Mouse (Mus musculus) heart, adult 9 months (tissue): ENCODE data around the gene Sh3d19.

Source experiments
- DNase-seq, 2 experiments: peaks; one replicate each; pipeline ENCODE4 v3.0.0; 2022; ENCODE audit warnings: low spot score in 2 of 2

Sh3d19 gene

DNA sequence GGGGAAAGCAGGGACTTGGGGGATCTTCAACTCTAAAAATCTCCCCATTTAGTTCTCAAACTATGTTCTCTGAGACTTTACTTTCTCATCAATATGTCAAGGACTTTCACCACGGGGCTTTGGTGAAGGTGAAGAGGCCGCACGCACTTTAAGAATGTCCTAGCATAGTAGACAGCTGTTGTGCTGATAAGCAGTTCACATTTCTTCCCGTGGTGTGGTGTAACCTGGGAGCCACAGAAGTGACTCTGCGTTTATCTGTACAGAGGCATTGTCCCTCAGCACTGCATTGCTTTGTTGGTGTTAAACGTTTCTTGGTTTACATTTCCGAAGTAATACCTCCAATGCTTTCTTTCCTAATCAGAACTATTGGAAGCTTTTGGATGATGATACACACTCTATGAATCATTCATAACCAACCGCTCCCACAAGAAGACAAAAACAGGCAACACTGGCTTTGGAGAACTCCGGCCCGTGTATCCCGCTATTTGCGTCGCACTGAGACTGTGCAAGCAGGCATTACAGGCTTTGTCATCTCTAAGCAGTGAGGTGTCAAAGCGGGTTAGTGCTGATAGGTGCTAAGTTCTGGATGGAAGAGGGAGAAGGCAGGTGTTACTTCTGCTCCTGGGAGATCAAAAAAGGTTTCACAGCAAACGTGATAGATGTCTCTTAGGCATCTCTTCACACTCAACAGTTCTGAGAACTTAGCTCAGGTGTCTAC lies 57.9 kb downstream of the Sh3d19 start:
- DNase-seq: no peak

DNA sequence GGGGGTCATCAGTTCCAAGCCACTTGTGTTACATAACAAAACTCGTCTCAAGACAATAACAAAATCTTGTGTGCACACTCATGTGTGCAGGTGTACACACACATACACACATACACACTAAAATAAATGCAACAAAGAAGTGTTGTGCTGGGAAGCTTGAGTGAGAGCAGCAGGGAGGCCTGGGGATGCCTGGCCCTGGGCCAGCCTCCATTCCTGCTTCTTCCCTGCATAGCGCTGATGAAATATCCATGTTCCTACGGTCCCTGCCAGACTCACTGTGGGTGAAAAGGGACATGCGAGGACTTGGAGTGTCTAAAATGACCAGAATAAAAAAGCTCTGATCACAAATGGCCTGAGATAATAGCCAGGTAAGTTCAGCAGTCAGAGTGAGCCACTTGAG lies 59.7 kb downstream of the Sh3d19 start:
- DNase-seq: no peak

DNA sequence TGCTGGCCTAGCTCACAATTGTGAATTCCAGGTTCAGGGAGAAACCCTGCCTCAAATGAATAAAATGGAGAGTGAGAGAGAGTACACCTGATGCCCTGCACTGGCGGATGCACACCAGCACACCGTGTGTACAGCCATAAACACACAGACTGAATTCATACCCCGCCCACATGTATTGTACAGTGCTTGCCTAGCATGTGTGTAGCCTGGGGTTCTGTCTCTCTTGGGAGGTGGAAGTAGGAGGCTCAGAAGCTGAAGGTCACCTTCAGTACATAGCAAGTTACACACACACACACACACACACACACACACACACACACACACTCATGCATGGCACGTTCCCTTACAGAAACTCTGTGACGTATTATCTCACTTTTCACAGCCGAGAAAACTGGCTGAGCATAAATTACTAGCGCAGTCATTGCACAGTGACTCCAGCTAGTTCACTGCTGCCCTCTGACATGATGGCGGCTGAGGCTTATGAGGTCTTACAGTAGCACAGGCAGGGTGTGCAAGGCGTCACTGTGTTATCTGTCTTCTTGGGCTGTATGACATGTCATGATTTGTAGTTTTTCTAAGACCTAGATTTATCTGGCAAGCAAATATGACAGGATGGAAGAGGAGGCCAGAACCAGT lies 62.7 kb downstream of the Sh3d19 start:
- DNase-seq: no peak

DNA sequence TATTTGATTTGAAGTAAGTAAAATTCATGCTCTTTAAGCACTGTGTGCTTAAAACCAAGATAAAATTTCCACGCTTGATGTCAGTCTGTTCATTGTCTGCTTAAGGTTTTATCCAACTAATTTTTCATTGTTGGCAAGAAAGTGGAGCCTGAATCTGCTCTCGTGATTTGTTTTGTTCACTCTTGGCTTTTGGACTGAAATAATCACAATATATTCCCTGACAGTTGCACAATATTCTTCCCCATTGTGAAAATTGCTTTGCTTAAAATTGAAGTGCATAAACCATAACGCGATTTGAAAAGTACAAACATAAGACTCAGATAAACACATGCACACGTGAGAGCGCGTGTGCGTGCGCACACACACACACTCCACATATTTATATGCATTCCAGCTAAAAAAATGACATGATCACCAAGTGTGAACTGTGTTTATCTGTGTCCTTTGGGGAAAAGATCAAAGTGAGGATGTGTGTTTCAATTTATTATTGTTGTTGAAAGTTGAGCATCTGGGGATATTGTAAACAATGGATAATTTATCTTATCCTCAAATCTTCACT lies 67.1 kb downstream of the Sh3d19 start:
- DNase-seq: peak in 1 of 2 experiments; percentile 14

GRCm38 (mm10) chr3:86038648-86039047 lies 67.7 kb downstream of the Sh3d19 start:
- peak; percentile 78 to 80 for DNase-seq

- DNase-seq: peak; percentile 61 to 70
Measured at GRCm38 (mm10) chr3:86040286-86041201, 69.6 kb downstream of the Sh3d19 start.

DNA sequence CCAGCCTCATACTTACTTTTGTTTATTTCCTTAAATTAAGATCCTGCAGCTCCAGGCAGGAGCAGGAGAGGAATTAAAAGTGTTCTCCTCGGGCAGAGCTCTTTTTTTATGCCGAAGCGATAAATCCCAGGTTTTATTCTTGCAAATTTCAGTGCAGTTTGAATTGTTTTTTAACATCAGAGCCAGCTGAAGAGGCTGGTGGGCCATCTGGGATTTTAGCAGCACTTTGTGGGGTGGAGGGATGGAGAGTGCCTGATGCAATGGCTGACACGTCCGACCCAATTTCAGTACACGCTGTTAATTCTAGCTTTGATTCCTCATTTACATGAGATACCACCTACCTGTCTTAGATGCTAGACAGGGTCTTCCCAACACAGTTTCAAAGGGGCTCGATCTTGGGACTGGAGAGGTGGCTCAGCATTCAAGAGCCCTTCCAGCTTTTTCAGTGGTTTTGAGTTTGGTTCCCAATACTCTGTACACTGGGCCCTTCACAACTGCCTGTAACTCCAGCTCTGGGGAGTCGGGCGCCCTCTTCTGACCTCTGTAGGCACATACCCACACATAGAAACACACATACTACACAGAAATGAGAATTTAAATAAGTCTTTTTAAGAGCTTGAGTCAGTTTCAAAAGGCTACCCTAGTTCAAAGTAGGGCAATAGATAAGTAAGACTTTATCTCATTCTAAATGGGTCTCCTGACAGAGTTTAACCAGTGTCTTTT lies 76.9 kb downstream of the Sh3d19 start:
- DNase-seq: no peak

DNA sequence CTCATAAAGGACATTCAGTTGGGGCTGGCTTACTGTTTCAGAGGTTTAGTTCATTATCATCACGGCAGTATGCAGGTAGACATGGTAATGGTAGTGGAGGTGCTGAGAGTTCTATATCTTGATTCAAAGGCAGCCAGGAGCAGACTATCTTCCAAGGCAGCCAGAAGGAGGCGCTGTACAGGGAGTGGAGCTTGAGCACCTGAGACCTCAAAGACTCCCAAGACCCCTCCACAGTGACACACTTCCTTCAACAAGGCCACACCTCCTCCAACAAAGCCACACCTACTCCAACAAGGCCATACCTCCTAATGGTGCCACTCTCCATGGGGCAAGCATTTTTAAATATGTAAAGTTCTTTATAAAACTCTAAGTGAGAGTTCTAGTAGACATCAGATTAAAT lies 78.1 kb downstream of the Sh3d19 start:
- DNase-seq: no peak

- peak; percentile 63 to 81 for DNase-seq
Measured at GRCm38 (mm10) chr3:86056678-86057077, 85.8 kb downstream of the Sh3d19 start.

- DNase-seq: no peak
Measured at GRCm38 (mm10) chr3:86057436-86058095, 86.7 kb downstream of the Sh3d19 start.

DNA sequence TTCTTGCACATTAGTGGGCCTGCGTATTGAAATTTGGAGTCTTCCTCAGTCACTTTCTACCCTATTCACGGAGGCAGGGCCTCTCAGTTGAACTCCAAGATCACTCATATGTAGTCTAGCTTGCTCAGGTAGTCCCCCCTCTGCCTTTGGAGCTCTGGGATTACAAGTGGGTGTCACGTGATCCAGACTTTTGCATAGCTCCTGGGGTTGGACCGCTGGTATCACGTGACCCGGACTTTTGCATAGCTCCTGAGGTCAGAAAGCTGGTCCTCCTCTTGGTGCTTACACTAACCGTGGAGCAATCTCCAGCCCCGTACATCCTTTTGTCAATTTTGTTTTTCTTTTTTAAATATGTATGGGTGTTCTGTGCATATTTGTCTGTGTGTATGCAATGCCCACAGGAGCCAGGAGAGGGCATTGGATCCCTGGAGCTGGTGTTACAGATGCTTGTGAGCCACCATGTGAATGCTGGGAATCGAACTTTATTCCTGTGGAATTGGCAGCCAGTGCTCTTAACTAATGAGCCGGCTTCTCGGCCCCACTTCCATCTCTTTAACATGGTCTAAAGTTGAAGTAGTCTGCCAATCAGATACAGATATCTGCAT lies 98.8 kb downstream of the Sh3d19 start:
- DNase-seq: no peak

DNA sequence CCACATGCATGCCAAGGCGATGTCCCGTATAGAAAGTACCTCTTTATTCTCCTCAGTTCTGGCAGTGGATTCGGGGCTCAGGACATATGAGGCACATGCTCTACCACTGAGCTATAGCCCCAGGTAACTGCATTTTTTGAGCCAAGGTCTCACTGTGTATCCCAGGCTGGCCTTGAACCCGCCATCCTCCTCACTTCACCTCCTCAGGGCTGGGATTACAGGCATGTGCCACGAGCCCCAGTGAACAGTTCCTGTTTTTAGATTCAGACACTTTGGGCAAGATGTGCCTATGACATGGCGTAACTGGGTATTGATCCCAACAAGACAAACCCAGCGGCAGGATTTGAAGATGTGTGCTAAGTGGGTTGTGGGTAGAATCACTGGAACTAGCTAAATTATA lies 99.9 kb downstream of the Sh3d19 start:
- DNase-seq: no peak

- DNase-seq: no peak
Measured at GRCm38 (mm10) chr3:86072066-86072465, 101.2 kb downstream of the Sh3d19 start.

DNA sequence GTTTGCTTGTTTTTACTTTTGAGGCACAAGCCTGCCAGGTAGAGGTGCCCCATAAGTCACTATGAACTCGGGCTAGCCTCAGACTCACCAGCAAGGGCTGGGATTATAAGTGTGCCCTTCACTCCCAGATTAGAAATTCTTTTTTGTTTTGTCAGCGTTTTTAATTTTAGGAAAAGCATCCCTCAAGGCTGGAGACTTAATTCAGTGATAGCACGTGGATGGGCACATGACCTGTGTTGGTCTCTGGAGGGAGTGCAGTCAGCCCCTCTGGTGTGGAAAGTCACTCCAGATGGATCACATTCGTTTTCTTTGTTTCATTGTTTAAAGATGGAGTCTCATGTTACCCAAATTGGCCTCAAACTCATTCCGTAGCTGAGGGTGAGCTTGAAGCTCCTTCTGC lies 102.0 kb downstream of the Sh3d19 start:
- no peak for DNase-seq

DNA sequence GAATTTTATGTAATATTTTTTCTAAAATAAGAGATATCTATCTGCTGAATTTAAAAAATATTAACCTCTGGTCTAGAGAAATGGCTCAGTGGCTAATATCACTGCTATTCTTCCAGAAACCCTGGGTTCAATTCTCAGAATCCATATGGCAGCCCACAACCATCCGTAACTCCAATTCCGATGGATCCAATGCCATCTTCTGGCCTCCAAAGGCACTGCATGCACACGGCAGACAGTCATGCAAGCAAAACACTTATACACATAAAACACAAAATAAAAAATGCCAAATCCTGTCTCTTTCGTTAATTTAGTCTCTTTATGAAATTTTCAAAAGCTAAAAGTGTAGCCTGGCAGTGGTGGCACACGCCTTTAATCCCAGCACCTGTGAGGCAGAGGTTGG lies 104.7 kb downstream of the Sh3d19 start:
- no peak for DNase-seq

GRCm38 (mm10) chr3:86076511-86077283 lies 105.8 kb downstream of the Sh3d19 start:
- DNase-seq: no peak

GRCm38 (mm10) chr3:86083051-86083450 lies 112.1 kb downstream of the Sh3d19 start:
- no peak for DNase-seq

- DNase-seq: no peak
Measured at GRCm38 (mm10) chr3:86085001-86085400, 114.1 kb downstream of the Sh3d19 start.

DNA sequence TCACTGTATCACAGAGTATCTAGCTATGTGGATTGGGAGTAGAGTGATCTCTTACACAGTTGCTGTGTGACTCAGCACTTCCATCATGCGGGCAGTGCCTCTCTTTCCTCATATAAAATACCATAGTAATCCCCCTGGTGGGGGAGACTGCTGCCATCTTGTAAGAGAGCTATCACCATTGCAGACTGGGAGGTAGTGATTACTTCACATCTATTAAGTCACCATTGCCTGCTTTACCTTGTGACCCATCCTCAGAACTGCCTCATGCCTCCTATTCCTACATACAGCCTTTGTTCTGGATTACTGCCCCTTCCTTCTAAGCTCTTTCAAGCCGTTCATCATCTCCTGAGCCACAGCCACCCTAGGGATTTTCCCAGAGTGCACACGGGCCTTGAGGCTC lies 117.0 kb downstream of the Sh3d19 start:
- no peak for DNase-seq
